Mouse (Mus musculus) limb, embryonic 14.5 days (tissue): ENCODE measurements around the gene Fzr1. TPM values are rescaled to one million over a fixed set of nuclear protein-coding genes. Genes with fewer than 3 reads are reported as not detected.

Experiments used
- ATAC-seq: fragments of 200-750 bp; cut with Nextera tagmentation; 2 replicates; pipeline ENCODE4 v1.8.0; 2017; ENCODE audit warnings: low read depth, moderate number of reproducible peaks, moderate TSS enrichment; ENCODE audit not compliant: low FRiP score
- DNase-seq: peaks from one replicate; pipeline ENCODE4 v3.0.0-alpha.2; 2015; ENCODE audit warnings: low spot score
- H3K27ac ChIP-seq: fragments of 300-500 bp; sonication (generic); replicated peaks from 2 replicates; pipeline ENCODE4 v1.5.1; 2014; ENCODE audit warnings: low read depth, mild to moderate bottlenecking, low read length, moderate library complexity, mixed read lengths
- H3K27me3 ChIP-seq: fragments of 300-500 bp; sonication (generic); 2 replicates; pipeline ENCODE4 v1.6.1; 2014; ENCODE audit warnings: low read length, mixed read lengths; ENCODE audit not compliant: control insufficient read depth, insufficient read depth
- H3K36me3 ChIP-seq: fragments of 300-500 bp; sonication (generic); 2 replicates; pipeline ENCODE4 v1.6.1; 2014; ENCODE audit warnings: mild to moderate bottlenecking, low read length, moderate library complexity, mixed read lengths; ENCODE audit not compliant: control insufficient read depth, insufficient read depth
- H3K4me1 ChIP-seq: fragments of 300-500 bp; sonication (generic); 2 replicates; pipeline ENCODE4 v1.6.1; 2014; ENCODE audit warnings: antibody characterized with exemption, low read length, mixed read lengths; ENCODE audit not compliant: control insufficient read depth, insufficient read depth
- H3K4me2 ChIP-seq: fragments of 300-500 bp; sonication (generic); replicated peaks from 2 replicates; pipeline ENCODE4 v1.6.1; 2014; ENCODE audit warnings: low read depth, mild to moderate bottlenecking, low read length, moderate library complexity; ENCODE audit not compliant: severe bottlenecking
- H3K4me3 ChIP-seq: fragments of 300-500 bp; sonication (generic); replicated peaks from 2 replicates; pipeline ENCODE4 v1.5.1; 2014; ENCODE audit warnings: low read length
- H3K9ac ChIP-seq: fragments of 300-500 bp; sonication (generic); 2 replicates; pipeline ENCODE4 v1.6.1; 2014; ENCODE audit warnings: mild to moderate bottlenecking, low read depth, low read length, moderate library complexity; ENCODE audit not compliant: severe bottlenecking
- H3K9me3 ChIP-seq: fragments of 300-500 bp; sonication (generic); 2 replicates; pipeline ENCODE4 v1.6.1; 2016; ENCODE audit warnings: low read length; ENCODE audit not compliant: control insufficient read depth
- POLR2A ChIP-seq: fragments of 200-500 bp; IDR thresholded peaks from 2 replicates; pipeline ENCODE4 v1.8.0; 2012; ENCODE audit warnings: inconsistent platforms, mild to moderate bottlenecking, moderate library complexity, borderline replicate concordance; ENCODE audit not compliant: insufficient read depth, insufficient read length; ENCODE audit errors: extremely low read depth
- WGBS: fragments of 180-500 bp; shearing (Covaris S2); extraction: QIAGEN DNeasy Blood & Tissue Kit; methylation state at CpG from one replicate; pipeline ENCODE4 v1.1.7; 2014; 5-methylcytosine and 5-hydroxymethylcytosine counted together
- polyA plus RNA-seq, 2 experiments: library from polyadenylated mRNA; depleted of rRNA in 1 of 2; stranded (reverse) in 1 of 2; unstranded in 1 of 2; fragments of >200 nt; fragmentation: Nextera tagmentation in 1 of 2; extraction: Ambion mirVana in 1 of 2; gene quantifications; 2 replicates each; pipeline versions ENCODE4 v1.2.1 to v1.2.3; 2012 to 2014

The Fzr1 gene
- polyA plus RNA-seq, 2 experiments = 92.8 to 109 TPM

- H3K9me3 ChIP-seq = no peaks in the 10 kb centered on the region
- H3K9ac ChIP-seq = no peak overlapping the region
- peaks cover 67% of the 10 kb centered on the region for H3K36me3 ChIP-seq
- no peak overlapping the region for H3K4me2 ChIP-seq
- no peak overlapping the region for H3K4me3 ChIP-seq
- DNase-seq (no peak), ATAC-seq (no peak)
- TF ChIP-seq POLR2A = no peak
- peaks cover 33% of the 10 kb centered on the region for H3K4me1 ChIP-seq
- H3K27ac ChIP-seq = no peak overlapping the region
- no peaks in the 10 kb centered on the region for H3K27me3 ChIP-seq
- WGBS = 58% methylated on average over 22 of the region's 22 CpGs
Measured at GRCm38 (mm10) chr10:81400371-81401204, 22.3 kb upstream of the Fzr1 start.

- H3K4me1 ChIP-seq = peaks cover 33% of the 10 kb centered on the region
- 81% methylated on average over 18 of the region's 18 CpGs for WGBS
Measured at GRCm38 (mm10) chr10:81399798-81400308, 21.5 kb upstream of the Fzr1 start.

GRCm38 (mm10) chr10:81399296-81399695, 21.0 kb upstream of the Fzr1 start:
- Histone ChIP-seq H3K9ac (no peak overlapping the region), H3K36me3 (peaks cover 55% of the 10 kb centered on the region), H3K4me3 (no peak overlapping the region), H3K9me3 (no peaks in the 10 kb centered on the region), H3K27me3 (no peaks in the 10 kb centered on the region), H3K4me1 (peaks cover 30% of the 10 kb centered on the region), H3K4me2 (no peak overlapping the region), H3K27ac (no peak overlapping the region)
- no peak for TF ChIP-seq POLR2A
- ATAC-seq (no peak), DNase-seq (no peak)
- WGBS = 60% methylated on average over 2 of the region's 5 CpGs

More at GRCm38 (mm10) chr10:81399798-81400308, 21.5 kb upstream of the Fzr1 start:
- Histone ChIP-seq H3K4me2 (no peak overlapping the region), H3K27me3 (no peaks in the 10 kb centered on the region), H3K9me3 (no peaks in the 10 kb centered on the region), H3K27ac (no peak overlapping the region), H3K4me3 (no peak overlapping the region), H3K36me3 (peaks cover 60% of the 10 kb centered on the region), H3K9ac (no peak overlapping the region)
- ATAC-seq (no peak), DNase-seq (no peak)
- no peak for TF ChIP-seq POLR2A

GRCm38 (mm10) chr10:81396749-81397148, 18.4 kb upstream of the Fzr1 start:
- H3K36me3 ChIP-seq = peaks cover 38% of the 10 kb centered on the region
- no peak overlapping the region for H3K9ac ChIP-seq
- no peaks in the 10 kb centered on the region for H3K9me3 ChIP-seq
- no peaks in the 10 kb centered on the region for H3K27me3 ChIP-seq
- no peak for TF ChIP-seq POLR2A
- no peak overlapping the region for H3K4me2 ChIP-seq
- DNase-seq (no peak), ATAC-seq (no peak)
- no peak overlapping the region for H3K4me3 ChIP-seq
- peaks cover 24% of the 10 kb centered on the region for H3K4me1 ChIP-seq
- WGBS = 79% methylated on average over 5 of the region's 5 CpGs
- no peak overlapping the region for H3K27ac ChIP-seq

- no peak overlapping the region; the same call in 1 of the 2 replicates for H3K27ac ChIP-seq
Measured at GRCm38 (mm10) chr10:81395865-81396264, 17.5 kb upstream of the Fzr1 start.

More at GRCm38 (mm10) chr10:81395865-81396264, 17.5 kb upstream of the Fzr1 start:
- Histone ChIP-seq H3K27me3 (no peaks in the 10 kb centered on the region), H3K36me3 (peaks cover 34% of the 10 kb centered on the region), H3K4me1 (peaks cover 15% of the 10 kb centered on the region), H3K4me2 (no peak overlapping the region), H3K9me3 (no peaks in the 10 kb centered on the region), H3K9ac (no peak overlapping the region), H3K4me3 (no peak overlapping the region)
- no peak for TF ChIP-seq POLR2A
- ATAC-seq (no peak), DNase-seq (no peak)
- WGBS = 85% methylated on average over 4 of the region's 4 CpGs
